Mouse (Mus musculus) G1E (cell line): ENCODE measurements around the gene Mier1.
"Not testable (repeated sequence)": the region's sequence is repeated elsewhere in the genome, so short reads cannot be mapped to it uniquely, and the experiment has no call there.

ENCODE experiments used
- CTCF ChIP-seq: IDR thresholded peaks from 2 replicates; pipeline ENCODE4 v1.5.1; 2012; ENCODE audit warnings: low read depth, low read length, inconsistent platforms, mixed read lengths
- GATA1 ChIP-seq: IDR thresholded peaks from 2 replicates; pipeline ENCODE4 v1.6.1; 2012; ENCODE audit warnings: borderline replicate concordance, low read length, inconsistent platforms, mixed read lengths
- GATA2 ChIP-seq: IDR thresholded peaks from 2 replicates; pipeline ENCODE4 v1.6.1; 2012; ENCODE audit warnings: low read depth, low read length, inconsistent platforms, borderline replicate concordance
- POLR2AphosphoS5 ChIP-seq: IDR thresholded peaks from 2 replicates; pipeline ENCODE4 v1.6.1; 2012; ENCODE audit warnings: low read depth, low read length, inconsistent platforms; ENCODE audit not compliant: insufficient replicate concordance
- TAL1 ChIP-seq: conservative IDR thresholded peaks from 2 replicates; pipeline ENCODE4 v1.6.1; 2012; ENCODE audit warnings: low read depth, low read length, inconsistent platforms, mixed read lengths

DNA sequence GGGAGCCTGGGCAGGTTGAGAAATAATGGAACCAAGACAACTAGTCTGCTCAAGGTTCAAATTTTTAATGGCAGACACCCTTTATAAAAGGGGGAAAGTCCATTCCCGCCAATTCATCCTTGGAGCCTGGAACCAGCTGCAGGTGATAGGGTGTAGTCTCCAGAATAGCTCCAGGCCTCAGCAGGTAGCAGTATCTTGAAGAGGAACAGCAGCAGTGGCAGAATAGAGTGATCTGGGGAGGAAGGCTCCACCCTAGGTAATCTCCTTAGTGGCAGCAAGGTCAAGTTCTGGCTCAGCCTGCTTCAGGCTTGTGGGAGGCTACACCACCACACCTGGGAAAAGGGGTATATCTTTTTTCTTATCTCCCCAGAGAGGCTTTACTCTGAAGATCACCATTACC, 52.0 kb downstream of the Mier1 start:
- not testable (repeated sequence) for TF ChIP-seq GATA2, GATA1, CTCF, POLR2AphosphoS5, TAL1
